Mouse (Mus musculus) spleen, adult 2 months (tissue): ENCODE results near the gene Pacrg. TPM values are rescaled to one million over a fixed set of nuclear protein-coding genes. Genes with fewer than 3 reads are reported as not detected.

Experiments used
- DNase-seq, 2 experiments: peaks; one replicate each; pipeline versions ENCODE4 v3.0.0 to v3.0.0-alpha.2; 2012 to 2021; ENCODE audit warnings: low spot score in 2 of 2, low read depth in 1 of 2
- H3K27ac ChIP-seq: fragments of 200-500 bp; 2 replicates; pipeline ENCODE4 v1.5.1; 2012; ENCODE audit warnings: low read length, inconsistent platforms; ENCODE audit not compliant: insufficient read depth
- H3K27me3 ChIP-seq: fragments of 200-500 bp; 2 replicates; pipeline ENCODE4 v1.6.1; 2012; ENCODE audit warnings: mild to moderate bottlenecking, moderate library complexity, low read length, inconsistent platforms; ENCODE audit not compliant: control insufficient read depth, insufficient read depth
- H3K36me3 ChIP-seq: fragments of 200-500 bp; 2 replicates; pipeline ENCODE4 v1.6.1; 2012; ENCODE audit warnings: mild to moderate bottlenecking, low read length, inconsistent platforms; ENCODE audit not compliant: control insufficient read depth, insufficient read depth
- H3K4me1 ChIP-seq: fragments of 200-500 bp; 2 replicates; pipeline ENCODE4 v1.6.1; 2011; ENCODE audit warnings: inconsistent platforms; ENCODE audit not compliant: control insufficient read depth, insufficient read depth, insufficient read length
- H3K4me3 ChIP-seq: fragments of 200-500 bp; 2 replicates; pipeline ENCODE4 v1.5.1; 2011; ENCODE audit warnings: mild to moderate bottlenecking, inconsistent platforms; ENCODE audit not compliant: insufficient read depth, insufficient read length; ENCODE audit errors: extremely low read depth
- CTCF ChIP-seq: fragments of 200-500 bp; IDR thresholded peaks from 2 replicates; pipeline ENCODE4 v1.5.1; 2011; ENCODE audit warnings: mild to moderate bottlenecking, inconsistent platforms; ENCODE audit not compliant: insufficient read depth, insufficient read length, insufficient replicate concordance; ENCODE audit errors: extremely low read depth
- POLR2A ChIP-seq: fragments of 200-500 bp; IDR thresholded peaks from 2 replicates; pipeline ENCODE4 v1.6.1; 2011; ENCODE audit warnings: low read depth, low read length, inconsistent platforms
- WGBS: fragments of 180-500 bp; shearing (Covaris S2); methylation state at CpG from one replicate; pipeline ENCODE4 v1.1.7; 2018; 5-methylcytosine and 5-hydroxymethylcytosine counted together
- polyA plus RNA-seq: library from polyadenylated mRNA; depleted of rRNA; stranded (reverse); fragments of >200 nt; gene quantifications from 2 replicates; pipeline ENCODE4 v1.2.3, GENCODE M21; 2012; rRNA removed

Pacrg gene
- not detected in 2 replicates for polyA plus RNA-seq

- H3K27ac ChIP-seq = no peak within 1 kb of the TSS
- peaks cover 3% of the 10 kb centered on the region; the same call in 1 of the 2 replicates for H3K4me1 ChIP-seq
- H3K4me3 ChIP-seq = peak within 1 kb of the TSS; percentile 79
- no peaks in the 10 kb centered on the region for H3K27me3 ChIP-seq
- no peaks in the 10 kb centered on the region for H3K36me3 ChIP-seq
- TF ChIP-seq POLR2A = no peak
- no peak for TF ChIP-seq CTCF
- peak; percentile 90 to 92 for DNase-seq
- WGBS = under 1% methylated on average over 55 of the region's 58 CpGs
These were observed at the start of gene Pacrg, which contains the start of gene Prkn for GRCm38 (mm10) chr17:10840148-10840707. TSS of gene Pacrg (minus strand) at chr17:10840311. TSS of gene Prkn (plus strand) at chr17:10840384.

- no peak for TF ChIP-seq POLR2A
- no peak for TF ChIP-seq CTCF
- no peak overlapping the region for H3K27ac ChIP-seq
- DNase-seq = no peak
- H3K4me3 ChIP-seq = no peak overlapping the region
- H3K4me1 ChIP-seq = no peaks in the 10 kb centered on the region
- H3K27me3 ChIP-seq = no peaks in the 10 kb centered on the region
- WGBS = 77% methylated on average over 4 of the region's 4 CpGs
- H3K36me3 ChIP-seq = no peaks in the 10 kb centered on the region
These were observed 47.8 kb upstream of the Pacrg start for GRCm38 (mm10) chr17:10887924-10888323.

GRCm38 (mm10) chr17:10882260-10882659 is 42.1 kb upstream of the Pacrg start:
- Histone ChIP-seq H3K27ac (no peak overlapping the region), H3K27me3 (no peaks in the 10 kb centered on the region), H3K4me3 (no peak overlapping the region), H3K36me3 (no peaks in the 10 kb centered on the region), H3K4me1 (no peaks in the 10 kb centered on the region)
- DNase-seq = no peak
- whole genome bisulfite sequencing = 90% methylated on average over 1 of the region's 1 CpGs
- TF ChIP-seq POLR2A = no peak
- no peak for TF ChIP-seq CTCF

GRCm38 (mm10) chr17:10878986-10879385 is 38.9 kb upstream of the Pacrg start:
- 87% methylated on average over 5 of the region's 5 CpGs for WGBS
- Histone ChIP-seq H3K27me3 (no peaks in the 10 kb centered on the region), H3K4me1 (no peaks in the 10 kb centered on the region), H3K4me3 (no peak overlapping the region), H3K27ac (no peak overlapping the region), H3K36me3 (no peaks in the 10 kb centered on the region)
- no peak for DNase-seq
- TF ChIP-seq CTCF = no peak
- no peak for TF ChIP-seq POLR2A

GRCm38 (mm10) chr17:10874208-10875187 is 34.4 kb upstream of the Pacrg start:
- no peak overlapping the region for H3K27ac ChIP-seq
- WGBS = 72% methylated on average over 7 of the region's 7 CpGs
- no peak for DNase-seq
- TF ChIP-seq POLR2A (no peak), CTCF (no peak)
- H3K36me3 ChIP-seq = no peaks in the 10 kb centered on the region
- no peaks in the 10 kb centered on the region for H3K27me3 ChIP-seq
- H3K4me3 ChIP-seq = no peak overlapping the region
- H3K4me1 ChIP-seq = no peaks in the 10 kb centered on the region

GRCm38 (mm10) chr17:10854207-10854606 is 14.1 kb upstream of the Pacrg start:
- no peaks in the 10 kb centered on the region for H3K36me3 ChIP-seq
- 93% methylated on average over 3 of the region's 3 CpGs for WGBS
- H3K27me3 ChIP-seq = no peaks in the 10 kb centered on the region
- H3K4me3 ChIP-seq = no peak overlapping the region
- H3K4me1 ChIP-seq = no peaks in the 10 kb centered on the region
- no peak overlapping the region for H3K27ac ChIP-seq
- no peak for TF ChIP-seq POLR2A
- no peak for DNase-seq
